Mouse (Mus musculus) CH12.LX (cell line): ENCODE data around the gene Ctnnd2. TPM values are rescaled to one million over a fixed set of nuclear protein-coding genes. Genes with fewer than 3 reads are reported as not detected.

ENCODE experiments used
- DNase-seq: peaks from one replicate; pipeline ENCODE4 v3.0.0-alpha.2; 2013; ENCODE audit errors: extremely low read depth
- H3K27ac ChIP-seq: 2 replicates; pipeline ENCODE4 v1.5.1; 2012; ENCODE audit warnings: low read depth, mild to moderate bottlenecking, control low read depth, moderate library complexity; ENCODE audit not compliant: insufficient read depth
- H3K27me3 ChIP-seq: replicated peaks from 2 replicates; pipeline ENCODE3; 2012; ENCODE audit warnings: inconsistent platforms
- H3K36me3 ChIP-seq, 2 experiments: replicated peaks in 1 of 2; 2 replicates each; pipeline versions ENCODE3 to v1.6.1; 2012; ENCODE audit warnings: inconsistent platforms in 1 of 2, low read length in 1 of 2, mild to moderate bottlenecking in 1 of 2, mixed read lengths in 1 of 2, moderate library complexity in 1 of 2; ENCODE audit not compliant: control insufficient read depth in 1 of 2, insufficient read depth in 1 of 2
- H3K4me1 ChIP-seq, 2 experiments: 2 replicates each; pipeline ENCODE4 v1.6.1; 2012; ENCODE audit warnings: inconsistent platforms in 1 of 2, moderate library complexity in 1 of 2; ENCODE audit not compliant: insufficient read depth in 2 of 2, control insufficient read depth in 1 of 2
- H3K4me2 ChIP-seq: 2 replicates; pipeline ENCODE4 v1.6.1; 2012; ENCODE audit warnings: low read depth, mild to moderate bottlenecking, control low read depth; ENCODE audit not compliant: poor library complexity, insufficient read depth, severe bottlenecking
- H3K4me3 ChIP-seq, 3 experiments: fragments of 150-350 bp in 1 of 3; sonication (generic) in 1 of 3; replicated peaks in 1 of 3; 2 replicates each; pipeline versions ENCODE3 to v1.5.1; 2011 to 2012; ENCODE audit warnings: low read depth in 2 of 3, low read length in 2 of 3, mild to moderate bottlenecking in 2 of 3, moderate library complexity in 2 of 3, control low read depth in 1 of 3, improper control_type of control experiment in 1 of 3, inconsistent platforms in 1 of 3, mixed read lengths in 1 of 3; ENCODE audit not compliant: poor library complexity in 1 of 3
- H3K79me2 ChIP-seq: replicated peaks from 2 replicates; pipeline ENCODE4 v1.6.1; 2012; ENCODE audit warnings: mild to moderate bottlenecking, moderate library complexity; ENCODE audit not compliant: control insufficient read depth, poor library complexity, insufficient read depth, severe bottlenecking; ENCODE audit errors: extremely low read depth
- H3K9ac ChIP-seq: 2 replicates; pipeline ENCODE4 v1.6.1; 2012; ENCODE audit warnings: low read depth, mild to moderate bottlenecking, control low read depth, moderate library complexity; ENCODE audit not compliant: insufficient read depth
- H3K9me3 ChIP-seq: replicated peaks from 2 replicates; pipeline ENCODE3; 2012; ENCODE audit warnings: low read length, inconsistent platforms, mixed read lengths
- CHD1 ChIP-seq: IDR thresholded peaks from 2 replicates; pipeline ENCODE4 v1.6.1; 2012; ENCODE audit warnings: low read depth, low read length, improper control_type of control experiment, inconsistent platforms
- CHD2 ChIP-seq: IDR thresholded peaks from 2 replicates; pipeline ENCODE4 v1.6.1; 2011; ENCODE audit warnings: low read length, improper control_type of control experiment
- CTCF ChIP-seq, 2 experiments: IDR thresholded peaks in 1 of 2; conservative IDR thresholded peaks in 1 of 2; 2 replicates each; pipeline ENCODE4 v1.5.1; 2011 to 2012; ENCODE audit warnings: low read depth in 2 of 2, low read length in 2 of 2, improper control_type of control experiment in 1 of 2, inconsistent platforms in 1 of 2, mild to moderate bottlenecking in 1 of 2, moderate library complexity in 1 of 2
- MAFK ChIP-seq: IDR thresholded peaks from 2 replicates; pipeline ENCODE4 v1.6.1; 2011; ENCODE audit warnings: low read length, improper control_type of control experiment; ENCODE audit not compliant: insufficient replicate concordance
- MXI1 ChIP-seq: IDR thresholded peaks from 2 replicates; pipeline ENCODE4 v1.6.1; 2011; ENCODE audit warnings: mild to moderate bottlenecking, low read depth, low read length, improper control_type of control experiment
- NRF1 ChIP-seq: IDR thresholded peaks from 2 replicates; pipeline ENCODE4 v1.6.1; 2014; ENCODE audit warnings: low read depth, mild to moderate bottlenecking, inconsistent platforms, low read length, improper control_type of control experiment, moderate library complexity
- RAD21 ChIP-seq: IDR thresholded peaks from 2 replicates; pipeline ENCODE4 v1.6.1; 2011; ENCODE audit warnings: low read depth, mild to moderate bottlenecking, low read length, improper control_type of control experiment, moderate library complexity
- SMC3 ChIP-seq: IDR thresholded peaks from 2 replicates; pipeline ENCODE4 v1.6.1; 2011; ENCODE audit warnings: low read depth, low read length, improper control_type of control experiment
- TCF12 ChIP-seq: IDR thresholded peaks from 2 replicates; pipeline ENCODE4 v1.6.1; 2014; ENCODE audit warnings: low read depth, mild to moderate bottlenecking, inconsistent platforms, low read length, improper control_type of control experiment
- dilution Hi-C: fragments of 300-500 bp; cut with MboI; formaldehyde crosslinking; loops from 2 replicates; pipeline ENCODE4 v1.14.3; 2020; ENCODE audit warnings: low sequenced_read_pairs; ENCODE audit not compliant: extremely low pct_unique_long_range_greater_than_20kb, extremely low pct_ligation_motif_present
- in situ Hi-C: fragments of 300-500 bp; cut with MboI; formaldehyde crosslinking; loops from 3 replicates; pipeline ENCODE4 v1.14.3; 2019; ENCODE audit warnings: low sequenced_read_pairs, low pct_ligation_motif_present, low pct_unique_long_range_greater_than_20kb, mixed read lengths
- polyA plus RNA-seq: library from polyadenylated mRNA; unstranded; fragments of >175 nt; gene quantifications from 2 replicates; pipeline ENCODE4 v1.2.1, GENCODE M21; 2012; ENCODE audit warnings: low read depth; ENCODE audit not compliant: insufficient read length
- total RNA-seq, 2 experiments: library from RNA; depleted of rRNA; stranded (reverse); fragments of 300-350 nt in 1 of 2; fragments of >200 nt in 1 of 2; gene quantifications; 2 replicates each; pipeline ENCODE4 v1.2.3; 2012 to 2014

Gene Ctnnd2
- total and polyA plus RNA-seq, 3 experiments: 0.23 TPM; not detected in 2

GRCm38 (mm10) chr15:30694286-30694685 lies 521.9 kb downstream of the Ctnnd2 start:
- dilution Hi-C loops (no loop called here), in situ Hi-C loops (no loop called here)
- no peak overlapping the region for H3K27ac ChIP-seq
- no peaks in the 10 kb centered on the region for H3K9me3 ChIP-seq
- no peaks in the 10 kb centered on the region for H3K36me3 ChIP-seq
- H3K4me3 ChIP-seq: no peak overlapping the region
- no peaks in the 10 kb centered on the region for H3K4me1 ChIP-seq
- H3K27me3 ChIP-seq: no peaks in the 10 kb centered on the region
- DNase-seq: no peak
- no peak overlapping the region for H3K4me2 ChIP-seq
- H3K79me2 ChIP-seq: no peaks in the 10 kb centered on the region
- no peak for TF ChIP-seq TCF12
- no peak for TF ChIP-seq CHD2
- no peak for TF ChIP-seq NRF1
- no peak for TF ChIP-seq CHD1
- H3K9ac ChIP-seq: no peak overlapping the region

- dilution Hi-C loops: no loop called here
- no peak for DNase-seq
- no peaks in the 10 kb centered on the region for H3K9me3 ChIP-seq
- H3K27me3 ChIP-seq: no peaks in the 10 kb centered on the region
- no peak overlapping the region for H3K4me3 ChIP-seq
- no peaks in the 10 kb centered on the region for H3K36me3 ChIP-seq
- H3K4me2 ChIP-seq: no peak overlapping the region
- H3K4me1 ChIP-seq: peaks cover 0 to 4% of the 10 kb centered on the region in 2 experiments; a peak in 1 of 4 replicates
- no peaks in the 10 kb centered on the region for H3K79me2 ChIP-seq
- no peak for TF ChIP-seq MXI1
- TF ChIP-seq, all 38 proteins: peak for 0
- in situ Hi-C loops: no loop called here
- Histone ChIP-seq H3K9ac (no peak overlapping the region), H3K27ac (no peak overlapping the region)
These were observed 523.5 kb downstream of the Ctnnd2 start for GRCm38 (mm10) chr15:30695859-30696258.

GRCm38 (mm10) chr15:30697356-30697755 lies 525.0 kb downstream of the Ctnnd2 start:
- in situ Hi-C loops (no loop called here), dilution Hi-C loops (no loop called here)

More at GRCm38 (mm10) chr15:30697356-30697755, 525.0 kb downstream of the Ctnnd2 start:
- H3K9me3 ChIP-seq: no peaks in the 10 kb centered on the region
- no peaks in the 10 kb centered on the region for H3K79me2 ChIP-seq
- DNase-seq: no peak
- H3K36me3 ChIP-seq: no peaks in the 10 kb centered on the region
- H3K27ac ChIP-seq: no peak overlapping the region
- H3K4me1 ChIP-seq: peaks cover 0 to 7% of the 10 kb centered on the region in 2 experiments; a peak in 1 of 4 replicates
- no peak overlapping the region for H3K9ac ChIP-seq
- H3K27me3 ChIP-seq: no peaks in the 10 kb centered on the region
- peak; percentile 35 for TF ChIP-seq SMC3
- TF ChIP-seq CHD1: no peak
- no peak for TF ChIP-seq MAFK
- peak in 1 of 2 experiments; percentile 47; a peak in 2 of 4 replicates for TF ChIP-seq CTCF (conservative IDR thresholded peaks at IDR 0.05 in 1 of 2, IDR thresholded peaks at IDR 0.05 in 1 of 2; ENCODE audit: low read depth in 2 of 2, low read length in 2 of 2)
- peak; percentile 39 for TF ChIP-seq RAD21
- TF ChIP-seq, all 38 proteins: peak for 3
- no peak overlapping the region for H3K4me3 ChIP-seq
- no peak overlapping the region for H3K4me2 ChIP-seq
